Mouse (Mus musculus): ENCODE measurements around the gene Hpcal1.

The Hpcal1 gene

DNA sequence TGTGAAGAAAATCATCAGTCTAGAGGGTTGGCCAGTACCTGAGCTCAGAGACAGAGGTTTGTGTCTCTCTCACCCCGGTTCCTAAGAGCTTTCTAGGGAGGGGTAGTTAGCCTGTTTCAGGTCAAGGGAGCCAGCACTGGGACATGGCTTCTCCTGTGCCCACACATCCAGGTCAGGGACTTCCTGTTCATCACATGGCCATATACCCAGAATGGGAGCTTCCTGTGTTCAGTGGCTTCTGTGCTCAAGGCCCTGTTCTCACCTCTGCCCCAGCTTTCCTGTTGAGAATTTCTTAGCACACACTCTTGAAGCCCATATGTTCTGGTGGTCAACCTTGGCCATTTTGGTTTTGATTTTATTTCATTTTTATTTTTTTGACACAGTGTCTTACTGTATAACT is 26.6 kb downstream of the Hpcal1 start:
- DNase-seq: no peak

DNA sequence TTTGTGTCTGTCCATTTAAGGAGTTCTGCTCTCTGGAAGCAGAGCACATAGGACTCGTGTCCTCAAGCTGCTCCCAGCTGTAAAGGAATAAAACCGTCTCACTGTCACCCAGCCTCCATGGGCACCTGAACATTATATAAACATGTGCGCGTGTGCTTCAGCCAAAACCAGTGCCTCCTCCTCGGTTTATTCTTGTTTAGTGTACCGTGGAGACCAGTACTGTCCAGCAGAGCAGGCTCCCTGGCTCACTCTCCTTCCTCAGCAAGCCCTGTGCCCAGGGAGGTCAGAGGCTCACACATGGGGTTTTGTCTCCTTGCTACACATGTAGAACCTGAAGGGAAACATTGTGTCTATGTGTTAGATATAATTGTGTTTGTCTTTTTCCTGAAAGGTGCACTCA is 27.5 kb downstream of the Hpcal1 start:
- DNase-seq: no peak

DNA sequence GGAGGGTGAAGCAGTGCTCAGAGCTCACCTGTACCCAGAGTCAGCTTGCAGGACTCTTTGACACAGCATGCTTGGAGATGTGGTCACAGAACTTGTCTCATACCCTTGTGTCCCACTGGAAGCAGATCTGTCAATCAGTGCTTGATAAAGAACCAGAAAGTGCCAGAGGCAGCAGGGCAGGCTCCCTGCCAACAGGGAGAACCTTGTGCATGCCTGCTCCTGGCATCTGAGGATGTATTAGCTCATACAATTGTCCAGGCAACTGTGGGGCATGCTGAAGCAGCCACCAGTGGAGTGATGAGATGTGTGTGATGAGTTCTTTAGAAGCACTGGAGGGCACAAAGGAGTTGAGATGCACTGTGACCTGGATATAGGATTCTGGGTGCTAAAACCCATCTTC is 30.4 kb downstream of the Hpcal1 start:
- DNase-seq: peak; percentile 77

DNA sequence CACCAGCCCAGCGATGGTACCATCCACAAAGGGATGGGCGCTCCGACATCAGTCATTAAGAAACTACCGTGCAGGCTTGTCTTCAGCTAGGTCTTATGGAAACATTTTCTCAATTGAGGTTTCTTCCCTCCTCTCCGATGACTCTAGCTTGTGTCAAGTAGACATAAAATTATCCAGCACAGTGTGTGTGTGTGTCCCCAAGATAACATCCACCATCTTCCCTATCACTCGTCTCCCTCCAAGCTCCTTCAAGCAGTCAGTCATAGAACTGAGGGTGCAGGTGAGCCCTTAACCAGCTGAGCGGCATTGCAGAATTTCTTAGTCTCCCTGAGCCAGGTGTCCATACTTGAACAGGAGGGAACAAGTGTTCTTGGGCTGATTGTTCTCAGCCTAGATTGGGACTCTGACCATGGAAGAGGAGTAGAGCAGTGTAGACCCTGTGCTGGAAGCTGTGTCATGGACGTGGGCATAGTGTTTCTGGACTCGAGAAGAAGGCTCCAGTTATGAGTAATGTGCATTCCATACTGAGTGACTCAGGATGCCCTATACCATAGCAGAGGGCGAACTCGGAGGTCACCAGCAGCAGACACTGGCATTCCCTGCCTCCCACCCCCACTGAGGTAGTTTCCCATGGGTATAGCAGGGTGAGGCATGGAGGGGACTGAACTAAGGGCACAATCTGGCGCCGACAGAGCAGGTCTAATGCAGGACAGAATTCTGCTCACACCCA is 32.0 kb downstream of the Hpcal1 start:
- no peak for DNase-seq

DNA sequence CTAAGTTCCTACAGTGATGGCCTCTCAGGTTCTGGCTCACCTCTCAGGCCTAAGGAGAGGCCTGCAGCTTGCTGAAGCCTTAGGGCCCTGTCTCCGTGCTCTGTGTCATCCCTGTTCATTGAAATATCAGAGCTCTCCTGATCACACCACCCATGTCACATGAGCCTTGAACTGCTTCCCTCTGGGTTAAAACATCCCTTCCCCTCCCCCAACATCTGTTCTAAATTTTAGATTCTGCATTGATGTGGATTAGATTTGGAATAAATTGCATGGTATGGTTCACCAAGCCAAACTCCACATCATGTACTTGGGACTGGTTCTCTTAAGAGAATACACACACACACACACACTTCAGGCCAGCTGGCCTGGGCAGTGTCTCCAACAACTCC is 32.5 kb downstream of the Hpcal1 start:
- no peak for DNase-seq

DNA sequence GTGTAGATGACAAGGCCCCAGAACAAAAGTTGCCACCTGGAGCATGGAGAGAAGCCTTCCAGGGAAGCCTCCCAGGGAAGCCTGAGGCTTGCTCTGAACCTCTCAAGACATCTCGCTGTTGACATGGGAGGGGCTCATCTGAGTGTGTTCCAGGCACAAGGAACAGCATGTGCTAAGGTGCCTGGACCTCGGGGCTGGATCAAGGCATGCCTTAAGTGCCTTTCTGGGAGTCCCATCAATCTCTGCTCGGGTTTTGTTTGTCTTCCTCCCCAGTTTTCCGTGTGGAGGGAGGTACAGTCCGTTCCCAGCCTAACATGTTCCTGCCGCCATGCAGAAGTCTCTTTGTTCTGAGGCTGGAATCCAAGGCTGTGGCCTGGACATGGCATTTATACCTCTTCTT is 33.3 kb downstream of the Hpcal1 start:
- DNase-seq: no peak

DNA sequence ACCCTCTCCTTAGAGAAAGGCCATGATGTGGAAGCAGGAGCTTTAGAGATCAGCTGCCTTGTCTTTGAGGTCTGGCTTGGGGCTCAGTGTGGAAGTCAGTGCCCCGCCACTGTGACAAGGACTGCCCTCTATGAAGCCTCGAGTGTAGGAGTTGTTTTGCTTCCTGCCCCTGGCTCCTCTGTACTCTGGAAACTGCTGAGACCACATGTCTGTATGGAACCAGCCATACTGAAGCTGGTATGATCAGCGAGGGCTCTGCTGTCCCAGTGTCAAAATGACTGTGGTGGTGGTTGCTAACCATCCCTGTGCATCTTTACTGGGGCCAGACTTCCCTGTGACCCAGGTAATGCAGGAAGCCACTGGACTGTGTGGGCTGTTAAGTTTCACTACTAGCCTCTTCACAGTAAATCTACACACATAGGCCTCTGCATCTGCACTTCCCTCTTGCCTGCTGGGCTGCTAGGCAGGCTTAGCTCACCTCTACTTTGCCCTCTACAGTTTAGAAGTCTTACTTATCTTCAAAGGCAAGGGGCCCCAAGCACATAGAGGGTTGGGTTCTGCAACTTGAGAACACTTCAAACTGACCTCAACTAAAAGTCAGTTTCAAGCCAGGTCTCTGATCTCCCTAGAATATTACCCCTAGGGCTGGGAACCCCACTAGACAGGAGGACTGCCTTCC is 33.9 kb downstream of the Hpcal1 start:
- no peak for DNase-seq

DNA sequence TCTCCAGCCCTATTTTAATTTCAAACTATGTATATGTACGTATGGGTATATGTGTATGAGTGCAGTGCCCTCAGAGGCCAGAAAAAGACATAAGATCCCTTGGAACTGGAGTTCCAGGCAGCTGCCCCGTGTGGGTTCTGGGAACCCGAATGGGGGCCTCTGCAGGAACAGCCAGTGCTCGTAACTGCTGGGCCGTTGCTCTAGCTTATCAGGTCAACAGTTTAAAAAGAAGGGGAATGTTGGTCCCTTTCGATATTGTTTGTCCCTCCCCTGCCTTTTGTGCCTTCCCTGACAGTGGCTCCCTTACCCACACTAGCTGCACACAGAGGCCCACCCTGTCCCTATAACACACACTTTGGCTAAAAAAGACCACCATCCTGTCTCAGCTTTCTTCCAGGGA is 34.9 kb downstream of the Hpcal1 start:
- DNase-seq: no peak

DNA sequence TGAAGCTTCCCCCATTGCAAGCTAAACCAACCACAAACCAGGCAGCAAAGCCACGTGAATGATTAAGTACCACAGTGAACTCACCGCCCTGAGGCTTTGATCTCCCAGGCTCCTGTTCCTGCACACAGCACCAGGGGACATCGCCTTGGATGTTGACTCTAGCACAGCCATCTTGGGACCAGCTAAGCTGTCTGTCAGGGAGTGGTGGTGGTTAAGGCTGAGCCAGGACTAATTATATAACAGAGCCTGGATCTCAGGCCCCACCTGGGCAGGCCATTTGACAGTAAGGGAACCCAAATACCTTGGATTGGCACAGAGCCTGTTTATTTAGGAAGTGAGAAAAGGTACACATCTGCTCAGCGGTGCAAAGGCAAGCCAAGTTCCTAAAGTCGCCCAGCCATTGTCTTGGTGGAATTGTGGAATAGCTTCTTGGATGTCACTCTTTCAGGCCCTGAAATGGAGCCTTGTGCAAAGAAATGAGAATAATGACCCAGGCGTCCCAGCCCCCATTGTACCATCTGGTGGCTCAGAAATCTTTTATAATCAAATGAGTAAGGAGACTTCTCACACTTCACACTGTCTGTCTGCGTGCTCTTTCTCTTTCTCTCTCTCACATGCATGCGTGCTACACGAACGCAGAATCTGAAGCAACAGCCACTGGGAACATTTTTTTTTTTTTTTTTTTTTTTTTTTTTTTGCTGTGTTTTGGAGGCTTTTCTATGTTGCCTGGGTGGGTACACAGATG is 36.1 kb downstream of the Hpcal1 start:
- DNase-seq: no peak

DNA sequence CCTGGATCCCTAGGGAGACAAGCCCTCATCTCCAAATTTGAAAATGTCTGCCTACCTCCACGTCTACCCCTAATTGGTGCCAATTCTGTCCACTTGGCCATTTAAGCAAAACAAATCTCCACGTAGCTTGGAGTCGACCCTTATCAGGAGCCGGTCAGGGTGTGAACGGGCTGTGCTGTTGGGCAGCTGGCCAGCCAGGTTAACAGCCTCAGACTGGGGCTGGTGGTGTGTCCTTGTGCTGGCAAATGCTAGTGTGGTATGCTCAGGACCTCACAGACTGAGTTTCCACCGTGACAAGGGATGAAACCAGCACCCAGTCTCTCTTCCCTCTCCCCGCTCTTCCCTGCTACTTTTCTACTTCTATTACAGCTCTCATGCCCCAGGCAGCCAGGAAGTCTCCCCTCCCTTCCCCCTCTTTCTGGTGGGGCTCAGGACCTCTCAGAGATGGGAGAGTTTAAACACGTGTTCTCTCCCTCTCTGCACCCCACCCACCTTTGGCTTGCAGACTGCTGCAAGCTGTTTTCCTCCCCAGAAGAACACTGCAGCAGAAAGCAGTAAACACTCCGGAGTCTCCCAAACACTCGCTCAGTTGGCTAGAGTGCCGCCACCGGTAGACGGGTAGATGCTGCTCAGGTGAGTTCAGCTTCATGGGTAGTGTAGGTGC is 37.2 kb downstream of the Hpcal1 start:
- DNase-seq: no peak

DNA sequence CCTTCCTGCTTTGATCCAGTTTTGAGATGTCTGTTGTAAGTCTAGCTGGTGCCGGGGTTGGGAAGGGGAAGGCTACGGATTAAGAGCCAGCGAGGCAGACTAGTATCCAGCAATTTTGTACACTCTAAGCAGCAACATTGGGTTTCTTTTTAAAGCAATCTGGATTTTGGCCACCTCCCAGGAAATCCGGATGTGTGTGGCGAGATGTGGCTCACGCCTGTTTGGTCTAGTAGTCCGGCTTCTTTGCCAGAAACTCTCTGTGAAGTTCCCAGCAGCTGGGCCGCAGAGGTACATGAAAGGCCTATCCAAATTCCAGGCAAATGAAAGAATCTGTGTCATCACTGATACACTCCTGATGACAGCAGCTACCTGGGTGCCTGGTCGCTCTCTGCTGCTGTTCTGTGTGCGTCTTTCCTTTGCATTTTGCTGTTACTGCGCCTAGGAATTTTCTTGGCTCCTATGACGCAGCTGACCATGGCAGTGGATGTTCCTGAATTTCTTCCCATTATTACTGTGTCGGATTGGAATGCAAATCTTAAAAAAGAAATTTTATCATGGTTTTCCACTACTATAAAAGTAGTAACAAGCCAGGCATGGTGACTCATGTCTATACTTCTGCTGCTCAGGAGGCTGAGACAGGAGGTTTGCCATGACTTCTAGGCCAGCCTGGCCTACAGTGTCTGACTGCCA is 38.7 kb downstream of the Hpcal1 start:
- peak; percentile 41 for DNase-seq

DNA sequence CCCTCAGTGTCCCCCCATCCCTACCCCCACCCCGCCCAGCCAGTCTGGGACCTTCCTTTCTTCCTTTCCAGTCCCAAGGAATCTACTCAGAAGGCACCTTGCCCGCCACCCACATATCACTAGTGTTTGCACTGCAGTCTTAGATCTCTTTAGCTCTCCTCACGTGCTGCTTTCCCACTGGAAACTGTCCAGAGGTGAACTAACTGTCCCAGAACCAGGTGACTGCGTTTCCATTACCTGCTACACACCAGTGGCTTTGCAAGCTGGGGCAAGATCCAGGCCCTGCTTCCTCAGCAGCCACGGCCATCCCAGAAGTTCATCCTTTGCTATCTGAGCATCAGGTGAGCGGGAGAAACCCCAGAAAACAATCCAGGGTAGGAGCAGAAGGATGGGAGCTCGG is 41.4 kb downstream of the Hpcal1 start:
- DNase-seq: no peak

DNA sequence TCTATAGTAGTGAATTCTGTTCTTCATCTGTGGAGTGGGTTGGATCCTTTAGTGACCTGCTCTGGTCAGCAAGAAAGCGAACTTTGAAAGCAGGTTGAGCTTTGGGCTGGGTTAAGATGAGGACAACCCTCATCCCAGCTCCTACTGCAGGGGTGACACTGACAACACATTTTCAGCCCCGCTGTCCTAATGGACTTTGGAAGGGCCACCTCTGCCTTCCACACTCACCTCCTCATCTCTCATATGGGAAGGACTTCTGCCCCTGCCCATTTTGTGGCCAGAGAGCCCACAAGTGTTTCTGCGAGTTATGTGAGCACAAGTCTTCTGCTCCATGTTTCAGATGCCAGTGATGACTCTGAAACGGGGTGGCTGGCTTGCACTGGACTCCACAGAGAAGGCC is 41.9 kb downstream of the Hpcal1 start:
- no peak for DNase-seq

DNA sequence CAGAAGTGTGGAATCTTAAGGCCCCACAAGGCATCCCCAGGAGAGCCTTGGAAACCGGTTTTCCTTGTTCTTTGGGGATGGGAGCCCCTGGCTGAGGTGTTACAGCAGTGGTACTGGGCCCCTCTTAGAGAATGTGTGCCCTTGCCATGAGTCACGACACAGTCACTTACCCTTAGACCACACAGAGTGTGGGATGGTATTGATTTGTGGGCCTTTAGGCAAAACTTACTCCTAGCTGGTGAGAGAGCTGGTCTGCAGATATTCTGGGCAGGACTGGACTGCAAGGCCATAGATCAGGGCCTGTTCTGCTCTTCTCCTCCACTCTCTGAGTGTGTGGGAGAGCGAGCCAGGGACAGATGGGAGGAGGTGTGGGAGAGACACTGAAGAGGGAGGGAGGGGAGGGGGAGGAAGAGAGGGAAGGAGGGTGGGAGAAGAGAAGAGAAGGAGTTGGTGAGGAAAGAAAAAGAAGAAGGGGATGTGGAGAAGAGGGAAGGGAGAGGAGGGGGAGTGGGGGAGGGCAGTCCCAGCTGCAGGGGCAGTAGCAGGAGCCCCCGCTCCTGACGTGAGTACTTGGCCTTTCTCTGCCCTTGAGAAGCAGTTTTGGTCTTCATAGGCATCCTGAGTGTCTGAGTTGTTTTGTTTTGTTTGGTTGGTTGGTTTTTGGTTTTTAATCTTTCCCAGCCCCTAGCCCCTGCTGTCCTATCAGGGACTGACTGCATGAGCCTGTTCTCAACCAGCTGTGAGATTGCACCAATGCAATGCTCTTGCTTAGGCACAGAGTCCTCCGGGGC is 42.7 kb downstream of the Hpcal1 start:
- no peak for DNase-seq

DNA sequence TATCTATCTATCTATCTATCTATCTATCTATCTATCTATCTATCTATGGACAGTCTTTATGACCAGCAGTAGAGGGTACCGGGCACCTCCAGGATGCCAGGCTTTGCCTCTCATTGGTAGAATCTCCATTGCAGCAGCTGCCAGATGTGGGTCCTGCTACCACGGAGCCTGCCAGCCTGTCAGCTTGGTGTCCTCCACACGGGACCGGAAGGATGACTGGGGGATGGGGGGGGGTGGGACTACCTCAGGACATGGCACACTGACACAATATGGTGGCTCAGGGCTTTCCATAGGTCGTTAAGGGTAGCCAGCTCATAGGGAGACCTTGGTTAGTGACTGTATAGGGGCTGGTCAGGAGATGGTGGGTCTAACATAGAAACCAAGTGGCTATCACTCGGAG is 45.7 kb downstream of the Hpcal1 start:
- no peak for DNase-seq

DNA sequence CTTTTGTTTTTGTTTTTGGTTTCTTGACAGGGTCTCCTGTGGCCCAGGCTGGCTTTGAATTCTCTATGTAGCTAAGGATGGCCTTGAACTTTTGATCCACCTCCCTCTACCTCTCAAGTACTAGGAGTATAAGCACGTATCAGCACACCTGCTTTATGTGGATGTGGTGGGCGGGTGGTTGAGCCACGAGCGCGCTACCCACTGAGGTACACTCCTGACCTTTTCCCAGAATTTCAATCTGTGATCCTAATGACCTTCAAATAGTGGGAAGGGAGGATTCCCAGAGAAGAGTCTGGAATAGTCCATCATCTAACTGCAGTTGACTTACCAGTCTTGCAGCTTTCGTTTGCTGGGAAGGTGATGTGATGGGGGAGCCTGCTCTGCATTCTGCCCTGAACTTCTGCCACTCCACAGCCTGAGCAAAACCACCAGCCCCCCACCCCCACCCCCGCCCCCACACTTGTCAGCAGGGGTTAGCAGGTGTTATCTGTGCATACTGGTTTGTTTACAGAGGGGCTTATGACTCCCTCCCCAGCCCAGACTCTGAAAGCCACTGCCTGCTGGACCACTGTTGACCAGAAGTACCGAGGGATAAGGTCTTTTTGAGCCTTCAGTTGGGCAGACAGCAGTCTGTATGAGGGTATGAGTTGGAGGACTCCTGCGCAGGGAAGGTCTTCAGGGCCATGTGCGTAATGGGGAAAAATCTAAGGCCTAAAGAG is 46.4 kb downstream of the Hpcal1 start:
- DNase-seq: no peak

DNA sequence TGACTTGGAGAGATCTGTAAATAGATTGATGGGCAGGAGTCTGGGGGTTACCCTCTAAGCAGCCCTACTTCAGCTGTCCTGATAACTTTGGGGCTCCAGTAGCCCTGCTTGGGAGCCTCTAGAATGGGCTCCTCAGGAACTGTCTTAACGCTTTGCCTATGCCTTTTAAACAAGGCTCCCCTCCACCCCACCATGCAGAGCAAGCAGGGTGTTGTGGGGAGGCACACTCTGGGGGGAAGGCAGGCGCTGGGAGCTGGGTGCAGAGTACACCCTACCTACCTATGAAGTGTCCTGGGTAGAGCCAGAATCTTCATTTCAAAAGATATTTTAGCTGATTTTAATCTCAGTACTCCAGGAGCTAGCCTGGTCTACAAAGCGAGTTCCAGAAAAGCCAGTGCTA is 47.2 kb downstream of the Hpcal1 start:
- DNase-seq: no peak

DNA sequence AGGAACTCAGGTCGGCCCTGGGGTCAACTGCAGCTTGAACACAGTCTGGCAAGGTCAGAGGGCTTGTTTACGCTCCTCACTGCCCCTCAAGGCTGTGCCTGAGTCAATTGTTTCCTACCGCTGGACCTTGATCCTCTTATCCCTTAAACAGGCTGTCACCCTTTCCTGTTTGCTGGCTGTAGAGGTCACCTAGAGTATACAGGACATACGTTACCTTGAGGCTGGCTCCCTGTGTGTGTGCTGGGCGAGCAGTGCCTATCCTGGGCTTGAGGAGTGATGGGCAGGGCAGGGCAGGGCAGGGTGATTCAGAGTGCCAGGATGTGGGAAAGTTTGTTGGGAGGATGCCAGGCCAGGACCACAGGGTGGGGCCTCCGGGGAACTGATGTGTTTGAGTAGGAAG is 47.8 kb downstream of the Hpcal1 start:
- no peak for DNase-seq

DNA sequence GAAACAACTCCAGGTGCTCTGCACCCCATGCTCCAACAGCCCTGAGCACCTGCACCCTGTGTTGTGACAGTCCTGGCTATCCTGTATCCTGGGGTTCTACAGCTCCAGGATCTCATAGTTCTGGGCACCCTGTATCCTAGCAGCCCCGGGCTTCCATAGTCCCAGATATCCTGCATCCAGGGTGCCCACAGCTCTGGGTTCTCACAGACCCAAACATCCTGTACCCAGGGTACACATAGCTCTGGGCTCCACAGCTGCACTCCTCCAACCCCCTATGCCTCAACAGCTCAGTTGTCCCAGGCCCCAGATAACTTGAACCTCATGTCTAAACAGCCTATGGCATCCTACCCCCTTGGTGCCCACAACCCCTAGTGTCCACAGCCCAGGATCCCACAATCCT is 49.6 kb downstream of the Hpcal1 start:
- DNase-seq: no peak

DNA sequence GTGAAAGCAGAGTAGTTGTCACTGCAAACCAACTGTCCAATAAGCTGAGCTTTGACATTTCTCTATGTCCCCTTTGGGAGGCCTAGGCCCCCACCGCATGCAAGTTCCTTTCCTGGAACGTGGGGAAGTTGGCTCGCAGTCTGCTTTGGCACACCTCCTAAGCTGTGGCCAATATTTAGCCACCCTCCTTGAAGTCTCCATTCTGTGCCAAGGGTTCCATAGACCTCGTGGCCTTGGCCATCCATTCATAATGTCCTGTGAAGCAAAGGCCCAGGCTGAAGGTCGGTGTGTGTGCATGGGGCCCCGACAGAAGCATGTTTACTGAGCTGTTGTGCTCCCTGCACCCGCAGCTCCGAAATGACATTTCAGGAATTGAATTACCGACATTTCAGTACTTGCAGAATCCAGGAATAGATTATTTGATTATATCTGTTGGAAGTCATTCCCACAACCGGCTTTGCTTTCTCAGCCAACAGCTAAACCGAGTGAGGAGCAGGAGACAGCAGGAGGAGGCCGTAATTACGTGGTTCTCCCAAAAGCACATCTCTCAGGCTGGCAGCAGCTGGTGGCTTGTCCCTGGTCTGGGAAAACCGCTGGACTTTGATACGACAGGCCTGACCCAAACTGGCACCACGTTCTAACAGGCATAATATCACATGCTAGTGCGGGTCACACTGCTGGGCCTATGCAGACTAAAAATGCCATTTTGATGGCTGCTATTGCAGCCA is 51.1 kb downstream of the Hpcal1 start:
- DNase-seq: peak; percentile 41
